Mouse (Mus musculus) embryo, embryonic 9.5 days (tissue): ENCODE measurements around the gene Tex22.

ENCODE experiments used
- DNase-seq: peaks from one replicate; pipeline ENCODE4 v3.0.0-alpha.2; 2017; ENCODE audit errors: extremely low spot score

The Tex22 gene

GRCm38 (mm10) chr12:113056089-113056488 lies 18.2 kb upstream of the Tex22 start:
- DNase-seq, result no peak

DNA sequence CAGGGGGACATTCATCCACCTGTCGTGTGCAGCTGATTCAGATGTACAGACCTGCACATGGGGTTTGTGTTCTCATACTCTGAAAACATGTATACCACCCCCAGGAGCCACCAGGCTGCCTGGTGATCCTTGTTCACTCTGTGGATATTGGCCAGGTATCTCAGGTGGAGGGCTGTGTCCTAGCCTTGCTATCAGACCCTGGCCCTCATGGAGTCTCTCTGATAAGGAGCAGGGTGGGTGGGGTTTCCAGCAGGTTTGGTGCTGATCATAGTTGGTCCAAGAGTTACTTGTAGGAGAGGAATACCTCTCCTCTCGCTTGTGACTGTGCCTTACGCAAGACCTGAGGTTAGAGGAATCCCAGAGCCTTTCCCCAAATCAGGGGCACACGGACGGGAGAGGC lies 14.1 kb upstream of the Tex22 start:
- no peak for DNase-seq

DNA sequence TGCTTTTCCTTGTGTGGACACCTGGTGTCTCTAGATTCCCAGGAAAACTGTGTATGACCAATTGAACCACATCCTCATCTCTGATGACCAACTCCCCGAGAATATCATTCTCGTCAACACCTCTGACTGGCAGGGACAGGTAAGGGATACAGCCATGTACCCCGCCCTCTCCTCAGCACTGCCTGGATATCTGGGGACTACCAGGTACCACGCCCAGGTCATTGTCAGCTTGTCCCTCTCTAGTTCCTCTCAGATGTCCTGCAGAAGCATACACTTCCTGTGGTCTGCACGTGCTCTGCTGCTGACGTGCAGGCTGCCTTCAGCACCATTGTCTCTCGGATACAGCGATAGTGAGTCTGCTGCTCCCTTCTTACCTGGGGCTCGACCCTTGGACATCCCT lies 12.7 kb upstream of the Tex22 start:
- DNase-seq, result no peak

- no peak for DNase-seq
Observed at GRCm38 (mm10) chr12:113062201-113062600, 12.1 kb upstream of the Tex22 start.

DNA sequence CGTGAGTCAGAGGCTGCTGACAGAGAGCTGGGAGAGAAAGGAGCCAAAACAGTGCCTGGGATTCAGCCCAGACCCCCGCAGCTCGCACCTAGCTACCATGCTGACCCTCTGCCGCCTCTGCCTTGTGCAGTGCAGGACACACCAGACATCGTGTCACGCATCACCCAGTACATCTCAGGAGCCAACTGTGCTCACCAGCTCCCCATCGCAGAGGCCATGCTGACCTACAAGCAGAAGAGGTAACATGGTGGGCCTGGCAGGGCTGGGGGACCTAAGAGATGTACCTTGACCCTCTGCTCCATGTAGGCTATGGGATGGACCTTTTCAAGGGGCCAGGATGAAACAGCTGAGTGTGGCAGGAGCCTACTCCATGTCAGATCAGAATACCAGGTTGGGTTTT lies 10.6 kb upstream of the Tex22 start:
- DNase-seq, result no peak

DNA sequence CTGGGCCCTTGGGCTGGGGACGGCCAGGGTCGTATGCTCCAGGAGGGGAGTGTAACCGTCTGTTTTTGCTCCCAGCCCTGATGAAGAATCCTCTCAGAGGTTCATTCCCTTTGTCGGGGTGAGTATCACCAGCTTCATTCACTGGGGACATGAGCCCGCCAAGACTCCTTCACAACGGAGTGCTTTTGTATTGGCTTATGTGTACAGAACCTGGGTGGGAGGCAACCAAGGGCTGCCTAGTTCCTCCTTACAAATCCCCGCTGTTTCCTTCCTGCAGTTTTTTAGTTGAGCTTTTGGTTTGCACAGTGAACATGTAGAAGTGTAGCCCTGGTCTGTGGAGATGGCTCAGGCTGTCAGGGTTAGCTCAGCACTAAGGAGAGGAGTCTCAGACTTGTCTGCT lies 6.3 kb upstream of the Tex22 start:
- no peak for DNase-seq

DNA sequence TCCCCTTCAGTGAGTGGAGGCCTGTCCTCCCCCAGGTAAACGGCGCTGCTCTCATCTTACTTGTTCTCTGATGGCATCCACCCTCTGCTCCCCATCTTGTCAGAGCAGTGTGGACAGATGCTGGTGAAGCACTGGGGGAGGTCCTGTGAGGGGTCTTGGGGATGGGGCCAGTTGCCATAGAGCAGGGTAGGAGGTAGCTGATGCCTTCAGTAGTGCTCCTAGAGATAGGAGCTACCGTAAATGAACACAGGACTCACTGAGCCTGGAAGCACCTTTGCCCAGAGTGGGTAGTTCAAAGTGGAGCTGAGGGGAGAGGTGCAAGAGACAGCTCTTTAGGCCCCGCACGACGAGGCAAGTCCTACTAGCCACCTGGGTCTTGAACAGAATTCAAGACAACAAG lies 4.9 kb upstream of the Tex22 start:
- DNase-seq, result no peak

DNA sequence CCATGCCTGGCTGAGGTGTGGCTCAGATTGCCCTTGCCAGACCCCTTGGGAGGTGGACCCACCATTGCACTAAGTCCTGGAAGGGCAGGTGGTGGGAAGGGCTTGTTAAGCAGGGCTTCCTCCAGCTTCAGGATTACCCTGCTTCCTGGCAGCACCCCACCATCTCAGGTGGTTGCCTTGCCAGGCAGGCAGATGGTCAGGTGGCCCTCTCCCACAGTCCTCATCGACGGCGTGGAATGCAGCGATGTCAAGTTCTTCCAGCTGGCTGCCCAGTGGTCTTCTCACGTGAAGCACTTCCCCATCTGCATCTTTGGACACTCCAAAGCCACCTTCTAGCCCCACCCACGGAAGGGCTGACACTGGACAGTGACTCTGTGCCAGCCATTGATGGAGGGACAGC lies 3.0 kb upstream of the Tex22 start:
- DNase-seq, result no peak

- DNase-seq, result no peak
Observed at GRCm38 (mm10) chr12:113071827-113072226, 2.5 kb upstream of the Tex22 start.

DNA sequence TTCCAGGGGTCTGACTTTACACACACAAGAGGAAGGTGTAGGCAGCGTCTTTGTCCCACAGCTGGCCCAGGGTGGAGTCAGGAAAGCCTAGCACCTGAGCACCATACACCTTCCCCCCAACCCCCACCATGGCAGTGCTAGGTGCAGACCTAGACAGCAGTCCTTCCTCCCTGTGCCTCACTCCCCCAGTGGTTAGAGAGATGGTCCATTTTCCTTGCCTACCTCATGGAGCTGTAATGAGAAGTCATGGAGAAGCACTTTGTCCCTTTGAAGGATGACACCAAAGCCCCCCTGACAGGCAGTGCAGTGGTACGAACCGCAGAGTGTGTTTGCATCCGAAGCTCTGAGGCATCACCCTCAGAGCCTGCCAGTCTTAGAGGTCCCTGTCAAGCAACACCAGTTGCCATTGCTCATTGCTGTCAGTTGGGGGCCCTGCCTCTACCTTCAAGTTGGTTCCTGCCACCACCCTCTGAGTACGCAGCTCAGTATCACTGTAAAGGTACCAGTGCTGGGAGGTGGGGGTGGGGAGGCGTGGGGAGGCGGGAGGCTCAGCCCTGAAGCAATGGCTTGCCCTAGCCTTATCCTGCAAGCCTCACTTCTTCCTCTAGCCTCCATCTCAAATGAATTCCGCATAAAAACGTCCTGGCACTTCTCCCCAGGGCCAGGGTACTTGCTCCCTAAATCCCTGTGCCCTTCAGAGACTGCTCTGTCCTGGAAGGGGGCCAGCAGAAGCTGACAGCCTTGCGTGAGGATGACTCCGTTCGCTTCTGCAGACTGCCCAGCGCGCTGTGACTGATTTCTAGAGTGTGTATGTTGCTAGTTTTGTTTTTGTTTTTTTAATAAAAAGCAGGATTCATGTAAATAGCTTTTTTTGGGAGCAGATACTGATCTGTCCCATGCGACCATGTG lies 628 bp upstream of the Tex22 start:
- peak; percentile 42 for DNase-seq

- peak; percentile 83 for DNase-seq
Observed at GRCm38 (mm10) chr12:113075063-113075454, 757 bp downstream of the Tex22 start.

- no peak for DNase-seq
Observed at GRCm38 (mm10) chr12:113075486-113075885, 1.2 kb downstream of the Tex22 start.

GRCm38 (mm10) chr12:113087276-113087675 lies 13.0 kb downstream of the Tex22 start:
- no peak for DNase-seq

DNA sequence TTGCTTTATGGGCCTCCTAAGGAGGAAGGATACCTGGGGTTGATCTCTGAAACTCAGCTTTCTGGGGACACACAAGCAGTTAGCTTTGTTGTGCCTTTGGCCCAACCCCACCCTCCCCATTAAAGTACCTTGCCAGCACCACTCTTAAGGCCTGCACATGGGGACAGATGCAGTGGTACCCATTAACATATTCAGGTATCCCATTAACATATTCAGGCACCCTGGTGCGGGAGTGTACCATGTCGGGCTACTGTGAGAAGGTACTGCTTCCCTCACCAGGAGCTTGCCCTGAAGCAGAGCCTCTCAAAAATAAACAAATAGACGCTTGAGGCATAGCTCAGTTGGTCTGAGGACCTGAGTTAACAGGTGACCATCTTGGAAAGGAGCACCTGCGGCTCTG lies 13.7 kb downstream of the Tex22 start:
- no peak for DNase-seq

- no peak for DNase-seq
Observed at GRCm38 (mm10) chr12:113089107-113089506, 14.8 kb downstream of the Tex22 start.

DNA sequence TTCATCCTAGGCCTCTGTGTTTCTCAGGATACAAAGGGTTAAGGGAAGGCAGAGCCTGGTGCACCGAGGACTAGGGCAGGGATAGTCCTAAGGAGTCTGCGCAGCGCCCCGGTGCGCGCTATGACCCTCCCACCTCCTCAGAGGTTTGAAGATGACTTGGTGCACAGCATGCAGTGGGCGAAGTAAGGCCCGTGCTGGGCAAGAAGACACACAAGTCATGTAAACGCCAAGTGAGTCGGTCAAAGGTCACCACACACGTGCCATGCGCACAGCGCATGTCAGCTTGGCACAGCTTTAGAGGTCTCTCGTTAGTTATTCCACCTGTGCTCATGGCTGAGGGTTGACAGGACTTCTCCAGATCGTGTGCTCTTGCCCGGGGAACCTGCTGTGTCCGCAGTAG lies 15.8 kb downstream of the Tex22 start:
- DNase-seq, result no peak

- no peak for DNase-seq
Observed at GRCm38 (mm10) chr12:113097040-113097439, 22.7 kb downstream of the Tex22 start.

DNA sequence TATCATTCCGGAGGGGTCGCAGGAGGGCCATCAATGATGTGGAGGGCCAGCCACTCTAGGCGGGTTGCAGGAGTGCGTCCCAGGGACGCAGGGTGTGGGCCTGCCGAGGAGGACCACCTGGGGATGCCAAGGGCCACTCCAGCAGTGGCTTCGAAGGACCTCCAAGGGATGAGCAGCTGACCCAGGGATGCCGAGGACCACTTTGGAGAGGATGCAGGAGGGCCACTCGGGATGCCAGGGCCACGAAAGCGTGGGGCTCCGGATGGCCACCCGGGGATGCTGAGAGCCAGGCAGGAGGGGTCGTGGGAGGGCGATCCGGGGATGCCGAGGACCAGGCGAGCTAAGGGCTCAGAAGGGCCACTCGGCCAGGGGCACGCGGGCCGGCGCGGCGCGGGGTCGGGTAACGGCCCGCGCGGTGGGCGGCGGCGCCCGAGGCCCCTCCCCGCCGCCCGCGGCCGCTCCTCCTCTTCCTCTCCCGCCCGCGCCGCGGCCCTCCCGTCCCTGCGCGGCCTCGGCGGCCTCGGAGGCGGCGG lies 23.5 kb downstream of the Tex22 start, which contains the start of gene Mta1:
TSS of gene Mta1 (plus strand) at position 530 of the 533 bp plus-strand sequence.
- DNase-seq, result peak; percentile 67

DNA sequence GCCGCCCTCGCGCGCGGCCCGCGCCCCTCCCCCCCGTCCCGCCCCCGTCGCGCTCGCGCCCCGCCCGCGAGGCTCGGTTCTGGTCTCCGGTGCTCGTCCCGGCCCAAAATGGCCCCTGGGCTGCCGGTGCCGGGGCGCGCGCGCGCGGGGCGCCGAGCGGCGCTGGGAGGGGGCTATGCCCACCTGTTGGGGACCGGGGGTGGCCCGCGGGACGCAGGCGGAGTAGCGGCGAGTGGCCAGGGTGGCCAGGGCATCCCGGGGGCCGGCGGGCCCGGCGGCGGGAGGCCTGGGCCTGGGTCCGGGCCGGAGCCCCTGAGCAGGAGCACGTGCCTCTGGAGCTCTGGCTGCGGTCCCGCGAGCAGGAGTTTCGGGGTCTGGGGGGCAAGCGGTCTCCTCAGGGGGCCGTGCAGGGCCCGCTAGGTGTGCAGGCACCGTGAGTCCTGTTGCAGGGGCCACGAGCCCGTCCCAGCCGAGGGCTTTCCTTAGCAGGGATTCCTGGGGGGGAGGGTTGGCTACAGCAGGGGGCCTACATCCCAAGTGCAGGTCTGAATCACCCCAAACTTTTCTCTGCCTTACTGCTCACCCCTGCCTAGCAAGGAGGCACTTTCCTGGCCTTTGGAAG lies 24.3 kb downstream of the Tex22 start:
- peak; percentile 46 for DNase-seq

DNA sequence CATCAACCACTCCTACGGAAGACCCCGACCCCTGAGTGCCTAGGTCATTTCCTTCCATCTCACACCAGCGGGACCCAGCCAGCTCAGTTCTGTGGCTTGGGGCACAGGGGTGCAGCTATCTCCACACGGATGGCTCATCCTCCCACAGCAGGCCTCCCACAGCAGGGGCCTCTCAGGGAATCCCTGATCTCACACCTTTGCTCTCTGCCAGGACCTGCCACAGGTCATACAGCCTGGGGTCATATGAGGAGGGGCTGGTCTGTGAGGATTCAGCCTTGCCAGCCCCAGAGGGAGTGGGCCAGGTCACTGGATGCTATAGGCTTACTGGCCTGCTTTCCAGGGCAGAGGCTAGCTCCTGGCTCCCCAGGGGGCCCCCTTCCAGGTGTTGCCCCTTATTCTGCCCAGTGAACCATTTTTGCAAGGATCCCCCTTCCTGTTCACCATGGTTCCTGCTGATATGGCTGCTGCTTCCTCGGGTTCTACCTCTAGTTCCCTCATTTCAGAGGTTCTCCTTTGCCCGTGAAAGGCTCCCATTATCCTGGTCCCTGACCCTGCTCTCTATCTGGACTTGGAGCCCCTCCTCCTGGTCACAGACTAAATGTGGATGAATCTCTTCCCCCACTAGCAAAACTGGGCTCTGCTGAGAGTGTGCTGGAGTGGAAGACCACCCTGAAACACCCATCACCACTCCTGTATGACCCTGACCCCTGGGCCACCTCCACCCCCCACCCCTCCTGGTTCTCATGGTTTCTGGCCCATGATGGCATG lies 25.4 kb downstream of the Tex22 start:
- DNase-seq, result no peak

- DNase-seq, result no peak
Observed at GRCm38 (mm10) chr12:113100448-113101076, 26.3 kb downstream of the Tex22 start.
